In the genomic region with DNA sequence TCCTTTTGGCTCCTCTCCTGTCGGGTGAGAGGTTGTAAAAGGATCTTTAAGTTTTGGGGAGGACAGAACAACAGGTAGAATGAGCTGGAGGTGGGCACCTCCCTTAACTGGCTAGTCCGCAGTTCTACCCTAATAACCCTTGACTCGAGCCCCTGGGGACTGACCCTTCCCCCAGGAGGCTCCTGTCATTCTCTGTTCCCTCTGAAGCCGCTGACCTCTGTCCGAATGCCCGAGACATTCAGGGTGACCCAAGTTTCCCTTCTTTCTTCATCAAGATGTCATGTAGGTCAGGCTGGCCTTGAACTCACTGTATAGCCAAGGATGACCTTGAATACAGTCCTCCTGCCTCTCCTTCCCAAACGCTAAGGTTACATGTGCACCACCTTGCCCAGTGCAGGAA, we compare ENCODE assay signal across 17 mouse cellular contexts. TPM values are rescaled to one million over a fixed set of nuclear protein-coding genes. Genes with fewer than 3 reads are reported as not detected.
"Had no signal": no experiment of that assay in that cellular context is flagged by ENCODE, and none has a peak within 500 bp of the region (broad histone marks: within the 10 kb centered on the region; RNA-seq: fewer than 3 reads in every experiment).

No protein-coding gene starts in this region.

- H3K9ac ChIP-seq: limb, embryonic 15.5 days; liver, embryonic 13.5 days; neural tube, embryonic 15.5 days had no signal

- H3K9me3 ChIP-seq: limb, embryonic 15.5 days; liver, embryonic 13.5 days; neural tube, embryonic 15.5 days had no signal

- H3K27ac ChIP-seq: kidney, postnatal 0 days; limb, embryonic 15.5 days; liver, embryonic 13.5 days; midbrain, embryonic 10.5 days; neural tube, embryonic 15.5 days had no signal

- DNase-seq: kidney, postnatal 36 days; layer of hippocampus, adult 9-11 months; layer of hippocampus, postnatal 36 days; liver, embryonic 13.5 days; lung, adult 18-20 months; lung, postnatal 4 days; midbrain, embryonic 14.5 days; right cerebral cortex, adult 18-20 months; right cerebral cortex, postnatal 25 days had no signal

- H3K27me3 ChIP-seq: limb, embryonic 15.5 days; liver, embryonic 13.5 days; neural tube, embryonic 15.5 days had no signal

- H3K4me3 ChIP-seq: limb, embryonic 15.5 days; liver, embryonic 13.5 days; midbrain, embryonic 10.5 days; neural tube, embryonic 15.5 days had no signal

- H3K4me2 ChIP-seq: limb, embryonic 15.5 days; liver, embryonic 13.5 days; neural tube, embryonic 15.5 days had no signal

RNA-seq across cellular contexts. Expression of gene Mymx, which starts 13.5 kb away (rescaled TPM):
- total RNA-seq: layer of hippocampus, adult 18-20 months; layer of hippocampus, postnatal 36 days; left cerebral cortex, adult 8-10 months; left cerebral cortex, postnatal 25 days; megakaryocyte, adult 5-6 weeks had no signal
- polyA plus RNA-seq: midbrain, embryonic 14.5 days had no signal
